Mouse (Mus musculus) limb, embryonic 13.5 days (tissue): Measurements from ENCODE around the gene Ipo4. TPM values are rescaled to one million over a fixed set of nuclear protein-coding genes. Genes with fewer than 3 reads are reported as not detected.

Experiments used
- ATAC-seq: fragments of 200-750 bp; cut with Nextera tagmentation; 2 replicates; pipeline ENCODE4 v1.8.0; 2017; ENCODE audit warnings: low read depth, moderate number of reproducible peaks, moderate TSS enrichment; ENCODE audit not compliant: low FRiP score
- H3K27ac ChIP-seq: fragments of 300-500 bp; sonication (generic); 2 replicates; pipeline ENCODE4 v1.5.1; 2015; ENCODE audit warnings: inconsistent platforms, mild to moderate bottlenecking, moderate library complexity
- H3K27me3 ChIP-seq: fragments of 300-500 bp; sonication (generic); 2 replicates; pipeline ENCODE4 v1.6.1; 2015; ENCODE audit warnings: mild to moderate bottlenecking, inconsistent platforms
- H3K36me3 ChIP-seq: fragments of 300-500 bp; sonication (generic); 2 replicates; pipeline ENCODE4 v1.6.1; 2015; ENCODE audit warnings: inconsistent platforms, mild to moderate bottlenecking, moderate library complexity
- H3K4me1 ChIP-seq: fragments of 300-500 bp; sonication (generic); 2 replicates; pipeline ENCODE4 v1.6.1; 2015; ENCODE audit warnings: inconsistent platforms
- H3K4me2 ChIP-seq: fragments of 300-500 bp; sonication (generic); replicated peaks from 2 replicates; pipeline ENCODE4 v1.6.1; 2015; ENCODE audit warnings: inconsistent platforms, mild to moderate bottlenecking, moderate library complexity
- H3K4me3 ChIP-seq: fragments of 300-500 bp; sonication (generic); 2 replicates; pipeline ENCODE4 v1.5.1; 2015; ENCODE audit warnings: moderate library complexity, mild to moderate bottlenecking, inconsistent platforms
- H3K9ac ChIP-seq: fragments of 300-500 bp; sonication (generic); 2 replicates; pipeline ENCODE4 v1.6.1; 2015; ENCODE audit warnings: mild to moderate bottlenecking, inconsistent platforms
- H3K9me3 ChIP-seq: fragments of 300-500 bp; sonication (generic); 2 replicates; pipeline ENCODE4 v1.6.1; 2016; ENCODE audit warnings: inconsistent platforms
- WGBS: fragments of 180-500 bp; shearing (Covaris S2); methylation state at CpG from one replicate; pipeline ENCODE4 v1.1.7; 2015; 5-methylcytosine and 5-hydroxymethylcytosine counted together
- polyA plus RNA-seq: library from polyadenylated mRNA; unstranded; fragments of >200 nt; fragmentation: Nextera tagmentation; extraction: Ambion mirVana; gene quantifications from 2 replicates; pipeline ENCODE4 v1.2.1, GENCODE M21; 2015

Gene Ipo4
- polyA plus RNA-seq: 107 and 113 TPM in 2 replicates

DNA sequence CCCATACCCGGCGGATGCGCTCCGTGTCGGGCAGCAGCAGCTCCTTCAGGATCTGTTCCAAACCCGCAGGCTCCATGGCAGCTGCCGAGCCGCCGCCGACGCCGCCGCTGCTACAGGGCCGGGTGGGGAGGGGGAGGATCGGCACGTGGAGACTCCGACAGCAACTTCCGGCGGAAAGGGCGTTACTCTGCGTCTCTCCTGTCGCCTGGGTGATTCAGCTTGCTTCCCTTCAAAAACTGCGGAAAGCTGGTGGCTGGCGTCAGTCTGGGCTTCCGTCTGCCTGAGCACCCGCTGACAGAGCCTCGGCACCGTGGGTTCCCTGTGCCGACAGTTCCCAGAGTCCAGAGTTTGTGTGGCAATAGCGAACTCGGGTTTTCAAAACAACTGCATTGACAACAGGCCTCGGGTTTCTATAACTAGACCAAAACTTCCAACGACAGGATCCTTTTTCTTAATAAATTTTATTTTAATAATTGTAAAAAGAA lies at the start of gene Ipo4:
TSS of gene Ipo4 (minus strand) at position 435 of the 485 bp plus-strand sequence.
- H3K4me3 ChIP-seq: peak within 1 kb of the TSS; percentile 76
- H3K27me3 ChIP-seq: no peaks in the 10 kb centered on the region
- H3K36me3 ChIP-seq: peaks cover 81% of the 10 kb centered on the region
- H3K4me1 ChIP-seq: peaks cover 17% of the 10 kb centered on the region
- peak within 1 kb of the TSS; percentile 77 for H3K27ac ChIP-seq
- WGBS: 1% methylated on average over 33 of the region's 33 CpGs
- H3K4me2 ChIP-seq: peak within 1 kb of the TSS; percentile 92
- ATAC-seq: peak; percentile 91
- H3K9me3 ChIP-seq: no peaks in the 10 kb centered on the region
- peak within 1 kb of the TSS; percentile 84 for H3K9ac ChIP-seq

- H3K4me1 ChIP-seq: peaks cover 10% of the 10 kb centered on the region
- peak overlapping the region; percentile 81 for H3K4me2 ChIP-seq
- no peaks in the 10 kb centered on the region for H3K9me3 ChIP-seq
- ATAC-seq: peak; percentile 32
- peak overlapping the region; percentile 82; the same call in 1 of the 2 replicates for H3K27ac ChIP-seq
- H3K4me3 ChIP-seq: peak overlapping the region; percentile 78
- peaks cover 34% of the 10 kb centered on the region for H3K36me3 ChIP-seq
- peak overlapping the region; percentile 53 for H3K9ac ChIP-seq
- whole genome bisulfite sequencing: 8% methylated on average over 3 of the region's 3 CpGs
- no peaks in the 10 kb centered on the region for H3K27me3 ChIP-seq
Observed at GRCm38 (mm10) chr14:55682118-55682493, 46.3 kb upstream of the Ipo4 start.

GRCm38 (mm10) chr14:55681160-55682117 lies 45.7 kb upstream of the Ipo4 start, which contains the start of gene Tinf2:
Gene Tinf2, minus strand, starts transcription at chr14:55681820.
- no peaks in the 10 kb centered on the region for H3K9me3 ChIP-seq
- peak within 1 kb of the TSS; percentile 82 for H3K27ac ChIP-seq
- peak within 1 kb of the TSS; percentile 83 for H3K9ac ChIP-seq
- peak within 1 kb of the TSS; percentile 81 for H3K4me2 ChIP-seq
- WGBS: under 1% methylated on average over 66 of the region's 66 CpGs
- H3K36me3 ChIP-seq: peaks cover 41% of the 10 kb centered on the region
- no peaks in the 10 kb centered on the region for H3K27me3 ChIP-seq
- peak; percentile 97 for ATAC-seq
- H3K4me3 ChIP-seq: peak within 1 kb of the TSS; percentile 78
- peaks cover 10% of the 10 kb centered on the region for H3K4me1 ChIP-seq

GRCm38 (mm10) chr14:55677615-55678014 lies 41.9 kb upstream of the Ipo4 start:
- no peak overlapping the region for H3K4me2 ChIP-seq
- ATAC-seq: no peak
- no peaks in the 10 kb centered on the region for H3K9me3 ChIP-seq
- H3K9ac ChIP-seq: no peak overlapping the region
- no peak overlapping the region for H3K4me3 ChIP-seq
- H3K27ac ChIP-seq: no peak overlapping the region
- peaks cover 56% of the 10 kb centered on the region for H3K36me3 ChIP-seq
- no peaks in the 10 kb centered on the region for H3K27me3 ChIP-seq
- H3K4me1 ChIP-seq: peaks cover 14% of the 10 kb centered on the region
- 89% methylated on average over 4 of the region's 4 CpGs for WGBS

DNA sequence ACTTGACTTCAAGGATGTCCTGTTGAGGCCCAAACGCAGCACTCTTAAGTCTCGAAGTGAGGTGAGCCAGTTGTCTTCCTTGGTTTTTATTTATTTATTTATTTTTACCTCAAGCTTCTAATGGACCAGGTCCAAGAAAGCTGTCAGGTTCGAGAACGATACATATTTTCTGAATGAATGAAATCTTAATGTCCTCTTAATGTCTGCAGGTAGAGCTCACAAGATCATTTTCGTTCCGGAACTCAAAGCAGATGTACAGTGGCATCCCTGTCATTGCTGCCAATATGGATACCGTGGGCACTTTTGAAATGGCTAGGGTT lies 36.9 kb upstream of the Ipo4 start:
- Histone ChIP-seq H3K36me3 (peaks cover 40% of the 10 kb centered on the region), H3K9me3 (no peaks in the 10 kb centered on the region), H3K9ac (peak overlapping the region; percentile 91), H3K4me2 (peak overlapping the region; percentile 94), H3K4me3 (peak overlapping the region; percentile 87), H3K4me1 (peaks cover 17% of the 10 kb centered on the region), H3K27me3 (no peaks in the 10 kb centered on the region), H3K27ac (peak overlapping the region; percentile 91; the same call in 1 of the 2 replicates)
- WGBS: 79% methylated on average over 7 of the region's 7 CpGs
- ATAC-seq: no peak

DNA sequence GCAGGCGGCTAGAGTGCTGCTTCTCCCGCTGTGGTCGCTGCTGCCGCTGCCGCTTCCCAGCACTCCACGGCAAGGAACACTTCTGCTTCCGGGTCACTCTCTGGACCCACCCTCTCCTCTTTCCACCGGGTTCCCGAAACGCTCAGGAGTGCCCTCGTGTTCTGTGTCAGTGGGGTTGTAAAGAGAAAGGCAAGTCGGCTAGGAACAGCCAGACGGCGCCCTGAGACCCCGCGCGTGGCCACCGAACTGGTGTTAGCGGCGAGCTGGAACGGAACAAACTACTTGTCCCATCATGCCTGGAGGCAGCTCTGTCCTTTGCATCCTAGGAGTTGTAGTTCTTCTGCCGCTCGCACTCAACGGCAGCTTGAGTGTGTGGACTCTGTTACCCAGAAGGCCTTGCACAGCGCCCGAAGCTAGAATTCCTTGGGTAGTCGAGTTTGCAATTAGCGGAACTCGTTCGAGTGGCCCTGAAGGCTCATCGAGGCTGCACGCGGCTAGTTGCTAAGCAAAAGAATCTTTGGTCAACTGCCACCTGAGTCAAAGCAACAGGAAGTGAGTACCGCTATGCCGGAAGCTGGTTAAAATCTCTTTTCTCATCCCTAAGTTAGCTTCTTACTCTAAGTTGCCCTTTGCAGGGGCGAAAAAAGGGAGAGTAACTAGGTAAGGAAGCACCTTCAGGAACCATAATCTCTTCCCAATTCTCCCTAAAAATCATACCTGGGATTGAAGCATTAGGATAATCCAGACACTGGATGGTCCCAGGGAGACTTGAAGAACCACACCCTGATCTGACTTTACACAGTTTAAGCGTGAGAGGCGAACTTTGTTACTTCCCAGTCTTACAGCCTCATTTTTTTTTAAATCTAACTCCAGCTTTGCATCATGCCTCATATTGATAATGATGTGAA lies 36.3 kb upstream of the Ipo4 start, which contains the start of the genes Gmpr2 and Nedd8:
TSS of gene Gmpr2 (plus strand) at position 109 of the 908 bp plus-strand sequence.
TSS of gene Nedd8 (minus strand) at position 292 of the 908 bp plus-strand sequence.
- peaks cover 34% of the 10 kb centered on the region for H3K36me3 ChIP-seq
- peak within 1 kb of the TSS; percentile 94 for H3K4me2 ChIP-seq
- H3K9ac ChIP-seq: peak within 1 kb of the TSS; percentile 91
- H3K27ac ChIP-seq: peak within 1 kb of the TSS; percentile 91
- under 1% methylated on average over 38 of the region's 38 CpGs for WGBS
- peaks cover 17% of the 10 kb centered on the region for H3K4me1 ChIP-seq
- no peaks in the 10 kb centered on the region for H3K27me3 ChIP-seq
- ATAC-seq: peak; percentile 98
- no peaks in the 10 kb centered on the region for H3K9me3 ChIP-seq
- peak within 1 kb of the TSS; percentile 87 for H3K4me3 ChIP-seq

DNA sequence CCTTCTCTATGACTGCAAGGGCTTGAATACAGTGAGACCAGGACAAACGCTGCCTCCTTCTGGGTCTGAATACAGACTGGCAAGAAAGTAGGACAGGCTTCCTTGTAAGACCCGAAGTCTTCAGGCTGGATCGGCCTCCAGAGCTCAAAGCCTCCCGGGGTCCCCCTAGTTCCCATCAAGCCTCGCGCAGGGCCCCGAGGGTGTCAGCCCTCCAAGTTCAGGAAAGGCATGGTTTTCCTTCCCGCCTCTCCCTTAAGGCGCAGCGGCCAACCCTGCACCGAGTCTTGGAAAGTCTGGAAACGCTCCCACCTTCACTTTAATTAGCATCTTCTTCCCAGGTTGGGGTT lies 35.7 kb upstream of the Ipo4 start:
- H3K4me3 ChIP-seq: peak overlapping the region; percentile 87
- H3K4me1 ChIP-seq: peaks cover 17% of the 10 kb centered on the region
- H3K36me3 ChIP-seq: peaks cover 33% of the 10 kb centered on the region
- H3K4me2 ChIP-seq: peak overlapping the region; percentile 94
- peak overlapping the region; percentile 91 for H3K27ac ChIP-seq
- H3K9ac ChIP-seq: peak overlapping the region; percentile 91
- WGBS: under 1% methylated on average over 12 of the region's 12 CpGs
- peak; percentile 55 for ATAC-seq
- no peaks in the 10 kb centered on the region for H3K9me3 ChIP-seq
- no peaks in the 10 kb centered on the region for H3K27me3 ChIP-seq

DNA sequence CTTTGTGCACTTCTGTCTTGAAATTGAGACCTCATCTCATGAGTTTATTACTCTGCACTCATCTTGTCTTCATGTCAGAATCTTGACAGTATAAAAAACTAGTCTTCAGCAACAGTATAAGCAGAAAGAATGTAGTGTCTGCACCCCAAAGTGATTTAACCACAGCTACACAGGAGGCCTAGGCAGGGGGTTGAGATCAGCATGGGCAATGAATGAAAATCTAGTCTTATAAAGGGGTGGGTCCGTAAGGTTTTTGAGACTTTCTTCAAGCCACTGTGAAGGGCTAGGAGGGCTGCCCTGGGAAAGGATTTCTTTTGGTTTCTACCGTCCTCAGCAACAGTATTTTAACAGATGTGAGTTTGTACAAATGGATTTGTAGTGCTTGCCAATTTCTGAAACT lies 24.9 kb upstream of the Ipo4 start:
- peak; percentile 43; the same call in 1 of the 2 replicates for ATAC-seq
- Histone ChIP-seq H3K27me3 (no peaks in the 10 kb centered on the region), H3K9ac (peak overlapping the region; percentile 35; the same call in 1 of the 2 replicates), H3K27ac (peak overlapping the region; percentile 66; the same call in 1 of the 2 replicates), H3K9me3 (no peaks in the 10 kb centered on the region), H3K4me1 (peaks cover 18% of the 10 kb centered on the region), H3K4me3 (peak overlapping the region; percentile 65), H3K36me3 (peaks cover 48% of the 10 kb centered on the region), H3K4me2 (peak overlapping the region; percentile 66)
- WGBS: 43% methylated on average over 2 of the region's 2 CpGs

GRCm38 (mm10) chr14:55659960-55660573 lies 24.3 kb upstream of the Ipo4 start, which contains the start of gene Mdp1:
Gene Mdp1, minus strand, starts transcription at chr14:55660508.
- peak within 1 kb of the TSS; percentile 66 for H3K27ac ChIP-seq
- H3K27me3 ChIP-seq: no peaks in the 10 kb centered on the region
- peaks cover 18% of the 10 kb centered on the region for H3K4me1 ChIP-seq
- H3K36me3 ChIP-seq: peaks cover 46% of the 10 kb centered on the region
- ATAC-seq: peak; percentile 92
- peak within 1 kb of the TSS; percentile 78 for H3K9ac ChIP-seq
- peak within 1 kb of the TSS; percentile 66 for H3K4me2 ChIP-seq
- H3K4me3 ChIP-seq: peak within 1 kb of the TSS; percentile 65
- H3K9me3 ChIP-seq: no peaks in the 10 kb centered on the region
- under 1% methylated on average over 39 of the region's 39 CpGs for WGBS

- Histone ChIP-seq H3K27me3 (no peaks in the 10 kb centered on the region), H3K4me1 (peaks cover 18% of the 10 kb centered on the region), H3K9me3 (no peaks in the 10 kb centered on the region), H3K36me3 (peaks cover 37% of the 10 kb centered on the region), H3K9ac (no peak overlapping the region), H3K4me3 (no peak overlapping the region), H3K4me2 (no peak overlapping the region), H3K27ac (no peak overlapping the region)
- no peak for ATAC-seq
- WGBS: 88% methylated on average over 5 of the region's 5 CpGs
Observed at GRCm38 (mm10) chr14:55658011-55658410, 22.3 kb upstream of the Ipo4 start.

- H3K4me3 ChIP-seq: no peak overlapping the region
- no peaks in the 10 kb centered on the region for H3K9me3 ChIP-seq
- H3K4me1 ChIP-seq: peaks cover 18% of the 10 kb centered on the region
- no peak overlapping the region for H3K27ac ChIP-seq
- no peak overlapping the region for H3K9ac ChIP-seq
- 87% methylated on average over 3 of the region's 3 CpGs for WGBS
- ATAC-seq: no peak
- H3K27me3 ChIP-seq: no peaks in the 10 kb centered on the region
- H3K36me3 ChIP-seq: peaks cover 29% of the 10 kb centered on the region
- H3K4me2 ChIP-seq: no peak overlapping the region
Observed at GRCm38 (mm10) chr14:55656935-55657334, 21.2 kb upstream of the Ipo4 start.
